Mouse (Mus musculus): Measurements from ENCODE around the gene Inhbe.

- no peak for TF ChIP-seq GATA1 (IDR thresholded peaks at IDR 0.05; ENCODE audit: borderline replicate concordance, low read length)
- TF ChIP-seq FLI1 (IDR thresholded peaks at IDR 0.05; ENCODE audit: low read length), result no peak
Measured at GRCm38 (mm10) chr10:127324495-127324894, 29.7 kb downstream of the Inhbe start.

Data from megakaryocyte, embryonic 14.5 days (primary cell).